Mouse (Mus musculus) cerebellum, adult 9-10 months (tissue): Measurements from ENCODE around the gene Gja10.

Experiments
- DNase-seq: peaks from one replicate; pipeline ENCODE4 v3.0.0; 2022

Gene Gja10

DNA sequence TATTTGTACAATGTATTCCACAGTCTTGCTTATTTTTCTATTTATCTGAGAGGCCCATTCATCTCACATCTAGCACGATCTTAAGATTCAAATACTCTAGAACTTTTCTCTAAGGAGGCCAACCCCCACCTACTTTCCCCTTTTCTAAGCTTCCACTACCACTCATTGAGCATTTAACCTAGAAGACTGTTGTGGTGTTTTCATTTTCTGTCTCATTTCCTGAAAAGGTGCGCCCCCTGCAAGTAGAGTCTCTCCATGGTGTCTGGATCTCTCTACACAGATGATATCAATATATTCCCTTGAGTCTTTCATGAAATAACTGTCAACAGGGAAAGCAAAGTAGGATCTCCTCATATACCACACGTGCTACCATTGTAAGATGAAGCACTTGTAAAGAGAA is at the start of gene Gja10:
TSS of gene Gja10 (minus strand) at position 101 of the 400 bp plus-strand sequence.
- no peak for DNase-seq

DNA sequence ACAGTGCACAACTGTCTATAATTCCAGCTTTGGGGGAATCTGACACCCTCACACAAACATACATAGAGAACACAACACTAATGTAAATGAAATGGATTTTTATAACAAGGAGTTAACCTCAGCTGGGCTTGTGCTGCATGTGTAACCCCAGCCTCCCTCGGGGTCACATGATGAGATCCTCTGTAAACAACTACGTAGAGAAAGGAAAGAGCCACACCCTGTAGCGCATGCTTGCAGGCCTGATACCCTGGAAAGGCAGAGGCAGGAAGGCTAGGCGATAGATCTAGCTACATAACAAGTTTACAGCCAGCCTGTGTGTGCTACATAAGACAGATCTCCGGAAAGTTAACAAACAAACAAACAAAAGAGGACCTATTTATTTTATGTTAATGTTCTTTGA is 49.1 kb upstream of the Gja10 start:
- DNase-seq, result no peak

DNA sequence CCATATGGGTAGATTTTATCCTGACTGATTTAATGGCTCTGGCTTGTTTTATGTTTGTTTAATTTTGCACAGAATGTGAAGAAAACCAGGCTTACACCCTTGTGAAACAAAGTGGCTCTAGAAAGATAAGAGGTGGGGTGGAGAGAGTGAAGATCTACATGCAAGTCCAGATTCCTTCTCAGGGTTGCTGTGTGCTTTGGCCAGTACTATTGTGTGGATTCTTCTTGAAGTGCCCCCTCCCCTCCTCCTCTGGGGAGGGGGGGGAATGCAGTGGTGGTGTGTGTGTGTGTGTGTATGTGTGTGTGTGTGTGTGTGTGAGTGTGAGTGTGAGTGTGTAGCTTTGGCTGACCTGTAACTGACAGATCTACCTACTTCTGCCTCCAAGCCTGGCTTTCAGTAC is 19.1 kb upstream of the Gja10 start:
- no peak for DNase-seq

DNA sequence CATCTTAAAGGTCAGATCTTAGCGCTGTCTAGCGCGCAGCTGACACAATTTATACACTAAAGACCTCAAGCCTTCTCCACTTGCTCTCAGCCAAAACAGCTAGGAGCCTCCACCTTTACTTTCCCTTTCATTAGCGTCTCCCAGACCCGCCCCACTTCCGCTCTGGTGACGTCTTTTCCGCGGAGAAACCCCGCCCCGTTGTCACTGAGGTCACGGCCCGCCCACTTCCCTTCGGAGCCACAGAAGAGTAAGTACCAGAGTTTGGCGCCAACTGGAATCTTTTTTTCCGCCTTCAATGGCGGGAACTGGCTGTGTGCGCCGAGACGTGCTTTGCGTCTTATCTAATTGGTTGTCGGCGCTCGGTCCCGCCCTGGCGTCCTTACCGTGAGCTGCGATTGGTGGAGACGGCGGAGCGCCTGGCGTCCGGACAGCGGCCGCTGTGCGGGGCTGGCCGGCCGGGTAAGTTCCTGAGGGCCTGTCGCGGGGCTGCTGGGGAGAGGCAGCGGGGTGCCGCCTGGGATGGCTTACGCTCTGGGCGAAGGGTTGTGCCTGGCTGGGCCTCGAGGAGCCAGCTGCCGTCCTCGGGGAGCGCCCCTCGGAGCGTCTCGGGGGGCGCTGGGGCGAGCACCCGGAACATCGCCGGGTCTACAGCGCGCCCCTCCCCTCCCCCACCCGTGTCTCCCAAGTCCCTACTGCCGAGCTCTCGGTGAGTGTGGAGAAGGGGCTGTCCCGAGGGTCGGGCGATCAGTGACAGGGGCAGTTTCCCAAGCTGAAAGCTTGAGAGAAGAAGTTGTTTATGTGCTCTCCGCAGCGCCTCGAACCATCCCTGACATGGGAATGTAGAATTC is 12.7 kb upstream of the Gja10 start, which contains the start of gene Casp8ap2:
TSS of gene Casp8ap2 (plus strand) at position 418 of the 848 bp plus-strand sequence.
- DNase-seq, result peak; percentile 100

DNA sequence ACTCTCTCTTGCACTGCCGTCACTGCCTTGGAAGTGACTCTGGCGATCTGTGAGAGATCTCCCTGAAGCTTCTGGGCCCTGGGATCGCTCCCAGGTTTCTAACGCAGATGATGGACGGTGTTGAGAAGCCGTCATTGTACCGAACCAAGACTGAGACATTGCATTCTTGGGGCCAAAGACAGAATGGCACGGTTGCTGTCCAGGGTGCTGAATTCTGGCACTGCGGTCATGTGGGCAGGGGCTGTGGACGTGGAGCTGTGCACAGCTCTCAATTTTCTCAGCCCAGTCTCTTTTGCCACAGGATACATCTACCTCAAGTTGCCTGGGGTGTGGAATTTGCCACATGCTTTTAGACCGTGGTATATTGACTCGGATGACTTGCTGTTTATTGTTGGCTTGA is 1.4 kb downstream of the Gja10 start:
- no peak for DNase-seq

DNA sequence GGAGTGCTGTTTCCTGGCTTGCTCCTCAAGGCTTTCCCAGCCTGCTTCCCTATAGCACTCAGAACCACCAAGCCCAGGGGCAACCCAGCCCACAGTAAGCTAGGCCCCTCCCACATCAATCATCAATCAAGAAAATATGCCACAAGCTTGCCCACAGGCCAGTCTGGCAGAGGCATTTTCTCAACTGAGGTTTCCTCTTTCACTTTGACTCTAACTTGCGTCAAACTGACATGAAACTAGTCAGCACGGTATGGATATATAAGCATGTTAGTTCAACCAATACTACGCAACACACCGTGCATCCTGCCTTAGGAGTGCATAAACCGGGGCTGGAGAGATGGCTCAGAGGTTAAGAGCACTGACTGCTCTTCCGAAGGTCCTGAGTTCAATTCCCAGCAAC is 14.3 kb downstream of the Gja10 start:
- no peak for DNase-seq

DNA sequence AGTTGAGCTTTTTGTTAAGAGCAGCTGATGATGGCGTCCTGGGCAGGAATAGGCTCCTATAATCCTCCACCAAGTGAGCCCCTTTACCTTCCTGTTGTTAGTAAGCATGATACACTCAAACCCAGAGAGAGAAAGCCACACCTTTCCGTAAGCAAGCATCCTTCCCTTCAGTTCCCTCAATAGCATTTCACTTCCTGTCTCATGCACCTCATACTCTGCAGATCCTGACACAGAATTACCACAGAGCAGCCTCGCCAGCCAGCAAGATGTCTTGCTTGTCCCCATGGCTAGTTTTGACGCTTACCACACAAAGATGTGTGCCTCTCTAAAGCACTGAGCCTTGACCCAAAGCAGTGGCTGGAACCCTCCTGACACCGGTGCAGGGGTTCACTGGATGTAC is 15.0 kb downstream of the Gja10 start:
- no peak for DNase-seq

DNA sequence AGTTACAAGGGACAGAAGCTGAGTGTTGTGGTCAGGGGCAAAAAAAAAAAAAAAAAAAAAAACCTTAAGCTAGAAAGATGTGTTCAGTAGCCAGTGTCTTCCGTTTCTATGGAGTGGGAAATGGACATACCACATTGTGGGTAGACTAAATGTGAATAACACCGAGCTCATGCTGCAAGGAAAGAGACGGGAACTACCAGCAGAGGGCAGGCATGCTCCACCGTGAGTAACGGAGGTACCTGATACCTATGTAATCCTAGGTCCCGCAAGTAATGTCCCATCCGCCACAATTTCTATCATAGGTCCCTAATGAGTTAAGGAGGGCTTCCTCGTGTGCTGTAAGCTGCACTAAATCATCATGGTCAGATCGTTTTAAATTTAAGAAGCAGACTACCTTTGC is 16.0 kb downstream of the Gja10 start:
- peak; percentile 55 for DNase-seq

DNA sequence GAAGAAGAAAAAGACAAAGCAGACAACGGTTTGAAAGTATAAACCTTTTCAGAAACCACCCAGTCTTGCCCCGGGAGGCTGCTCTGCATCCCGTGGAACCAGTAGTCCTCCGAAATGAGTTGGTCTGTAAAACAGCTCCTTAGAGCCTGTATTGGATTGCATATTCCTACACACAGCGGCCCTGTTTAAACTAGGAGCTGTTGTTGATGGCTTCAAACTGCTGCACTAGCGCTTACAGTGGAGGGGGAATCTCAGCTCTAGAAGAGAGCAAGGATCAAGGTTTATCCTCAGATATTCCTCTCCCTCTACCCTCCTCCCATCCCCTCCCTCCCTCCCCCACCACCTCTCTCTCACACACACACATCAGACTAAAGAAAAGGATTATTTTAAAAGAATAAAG is 18.4 kb downstream of the Gja10 start:
- no peak for DNase-seq

DNA sequence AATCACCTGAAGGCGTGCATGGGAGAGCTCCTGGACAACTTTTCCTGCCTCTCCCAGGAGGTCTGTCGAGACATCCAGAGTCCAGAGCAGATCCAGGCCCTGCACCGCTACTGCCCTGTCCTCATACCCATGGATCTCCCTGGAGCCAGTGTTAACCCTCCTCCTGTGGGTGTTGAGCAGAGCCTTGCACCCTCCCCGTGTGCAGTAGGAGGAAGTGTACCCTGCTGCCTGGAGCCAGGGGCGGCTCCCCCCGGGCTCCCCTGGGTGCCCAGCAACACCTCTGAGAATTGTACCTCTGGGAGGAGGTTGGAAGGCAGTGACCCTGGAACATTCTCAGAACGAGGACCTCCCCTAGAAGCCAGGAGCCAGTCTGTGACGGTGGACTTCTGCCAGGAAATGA is 22.7 kb downstream of the Gja10 start:
- DNase-seq, result no peak

DNA sequence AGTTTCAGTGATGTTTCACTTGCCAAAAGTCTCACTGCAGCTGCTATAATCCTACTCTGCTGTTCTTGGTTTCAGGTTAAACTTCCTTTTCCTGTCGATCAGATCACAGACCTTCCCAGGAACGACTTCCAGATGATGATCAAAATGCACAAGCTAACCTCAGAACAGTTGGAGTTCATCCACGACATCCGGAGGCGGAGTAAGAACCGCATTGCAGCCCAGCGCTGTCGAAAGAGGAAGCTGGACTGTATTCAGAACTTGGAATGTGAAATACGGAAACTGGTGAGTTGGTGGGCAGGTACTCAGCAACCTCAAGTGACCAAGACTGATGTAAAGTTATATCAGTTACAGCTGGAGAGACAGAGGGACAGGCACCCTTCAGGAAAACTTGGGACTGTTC is 27.4 kb downstream of the Gja10 start:
- no peak for DNase-seq

DNA sequence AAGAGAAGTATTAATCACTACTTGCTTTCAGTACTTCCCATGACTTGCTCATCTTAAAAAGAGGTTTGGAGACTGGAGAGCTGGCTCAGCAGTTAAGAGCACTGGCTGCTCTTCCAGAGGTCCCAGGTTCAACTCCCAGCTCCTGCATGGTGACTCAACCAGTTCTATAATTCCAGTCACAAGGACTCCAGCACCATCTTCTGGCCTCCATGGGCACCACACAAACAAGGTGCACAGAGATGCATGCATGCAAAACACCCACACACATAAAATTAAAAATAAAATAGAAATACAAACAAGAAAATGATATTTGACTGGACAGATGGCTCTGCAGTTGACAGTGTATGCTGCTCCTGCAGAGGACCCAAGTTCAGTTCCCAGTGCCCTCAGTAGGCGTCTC is 28.0 kb downstream of the Gja10 start:
- no peak for DNase-seq

DNA sequence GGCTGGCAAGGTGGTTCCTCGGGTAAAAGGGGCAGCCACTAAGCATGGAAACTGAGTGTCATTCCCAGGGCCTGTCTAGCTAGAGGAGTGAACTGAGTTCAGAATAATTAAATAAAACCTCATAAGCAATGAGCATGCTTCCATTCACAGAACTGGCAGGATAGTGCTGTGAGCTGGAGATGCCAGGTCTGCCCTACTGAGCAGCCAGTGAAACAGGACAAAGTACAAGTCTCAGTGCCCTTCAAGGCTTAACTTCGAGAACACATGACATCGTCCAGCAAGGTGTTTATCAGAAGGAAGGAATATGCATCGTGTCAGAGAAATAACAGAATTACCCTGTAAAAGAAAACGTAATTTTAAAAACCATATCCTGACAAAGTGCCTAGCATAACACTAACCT is 29.0 kb downstream of the Gja10 start:
- no peak for DNase-seq

DNA sequence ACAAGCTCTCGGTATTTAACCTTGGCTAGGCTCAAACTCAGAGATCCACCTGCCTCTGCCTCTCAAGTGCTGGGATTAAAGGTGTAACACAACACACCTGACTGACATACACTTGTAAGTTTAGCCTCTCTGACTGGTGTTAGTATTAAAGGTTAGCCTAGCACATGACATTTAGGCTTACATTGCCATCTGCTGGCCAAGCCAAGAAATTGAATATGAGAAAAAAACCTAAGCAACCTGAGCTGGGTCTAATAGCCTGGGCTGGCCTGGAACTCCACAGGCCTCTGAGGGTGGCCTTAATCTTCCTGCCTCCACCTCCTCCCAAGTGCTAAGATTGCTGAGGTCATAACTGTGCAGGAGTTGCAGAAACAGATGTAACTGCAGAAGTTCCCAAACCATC is 30.4 kb downstream of the Gja10 start:
- DNase-seq, result peak; percentile 70

DNA sequence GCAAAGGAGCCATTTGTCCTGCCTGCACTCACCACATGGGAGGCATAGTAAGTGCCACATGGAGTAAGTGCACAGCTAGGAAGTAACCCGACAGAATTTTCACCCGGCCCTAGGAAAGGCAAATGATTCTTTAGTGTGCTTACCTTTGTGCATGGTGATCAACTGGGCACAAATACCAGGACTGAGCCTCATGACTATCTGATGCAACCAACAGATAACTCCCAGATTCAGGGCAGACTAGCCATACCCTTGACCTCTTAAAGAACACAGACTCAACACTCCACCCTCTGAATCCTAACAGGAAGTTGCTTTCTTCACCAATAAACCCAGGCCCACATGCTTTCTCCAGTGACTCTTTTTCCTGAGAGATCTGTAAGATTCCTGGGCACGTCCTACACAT is 31.1 kb downstream of the Gja10 start:
- no peak for DNase-seq

DNA sequence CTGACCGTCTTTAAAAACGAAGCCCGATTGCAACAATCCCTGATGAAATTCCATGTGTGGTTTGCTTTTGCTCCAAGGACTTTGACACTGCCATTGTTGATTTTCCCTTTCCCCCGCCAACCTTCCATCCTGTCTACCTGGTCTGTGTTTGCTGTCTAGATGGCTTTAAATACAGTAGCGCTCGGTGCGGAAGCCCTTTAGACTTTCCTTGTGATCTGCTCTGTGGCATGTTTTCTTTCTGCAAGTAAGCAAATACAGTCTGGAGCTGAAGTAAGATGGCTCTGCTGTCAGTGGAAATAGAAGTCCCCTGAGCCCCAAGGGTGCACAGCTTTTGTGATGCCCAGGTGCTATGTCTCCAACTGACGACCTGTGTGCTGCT is 31.6 kb downstream of the Gja10 start:
- DNase-seq, result no peak

DNA sequence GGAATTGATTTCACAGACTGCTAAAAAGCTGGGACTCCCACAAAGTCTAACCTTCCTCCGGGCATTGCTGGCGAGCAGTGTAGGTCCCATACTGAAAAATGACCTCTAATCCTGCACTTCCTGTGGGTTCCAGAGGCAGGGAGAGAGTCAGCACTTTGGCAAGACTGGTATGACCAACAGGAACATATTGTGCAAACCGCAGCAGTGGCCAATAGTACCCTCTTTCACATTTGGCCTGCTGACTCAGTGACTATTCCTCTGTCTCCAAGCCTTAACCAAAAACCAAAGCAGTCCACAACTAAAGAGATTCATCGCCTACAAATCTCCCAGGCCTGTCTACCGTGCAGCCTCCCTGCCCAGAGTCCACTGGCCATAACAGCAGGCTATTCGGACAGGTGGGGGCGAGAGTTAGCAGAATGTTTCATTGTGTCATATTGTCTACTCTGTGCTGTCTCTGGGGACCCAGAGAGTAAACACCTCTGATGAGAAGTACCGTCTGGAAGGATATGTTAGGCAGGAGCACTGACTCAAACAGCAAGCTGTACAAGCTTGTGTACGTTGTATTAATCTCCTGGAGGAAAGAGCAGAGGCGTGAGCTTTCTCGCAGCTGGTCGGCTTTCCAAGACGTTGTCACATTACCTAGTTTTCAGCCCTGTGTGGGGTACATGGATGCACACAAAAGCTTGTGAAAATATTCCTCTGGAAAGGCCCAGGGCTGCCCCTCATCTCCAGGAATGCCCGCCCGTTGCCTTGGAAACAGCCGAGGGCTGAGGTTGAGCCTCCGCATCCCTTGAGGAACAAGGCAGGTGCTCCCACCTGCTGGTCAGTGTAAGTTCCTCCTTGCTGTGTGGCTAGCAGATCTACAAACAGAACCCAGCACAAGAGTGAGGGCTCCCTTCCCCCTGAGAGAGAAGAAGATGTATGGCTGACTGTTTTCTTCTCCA is 32.3 kb downstream of the Gja10 start:
- peak; percentile 33 for DNase-seq

DNA sequence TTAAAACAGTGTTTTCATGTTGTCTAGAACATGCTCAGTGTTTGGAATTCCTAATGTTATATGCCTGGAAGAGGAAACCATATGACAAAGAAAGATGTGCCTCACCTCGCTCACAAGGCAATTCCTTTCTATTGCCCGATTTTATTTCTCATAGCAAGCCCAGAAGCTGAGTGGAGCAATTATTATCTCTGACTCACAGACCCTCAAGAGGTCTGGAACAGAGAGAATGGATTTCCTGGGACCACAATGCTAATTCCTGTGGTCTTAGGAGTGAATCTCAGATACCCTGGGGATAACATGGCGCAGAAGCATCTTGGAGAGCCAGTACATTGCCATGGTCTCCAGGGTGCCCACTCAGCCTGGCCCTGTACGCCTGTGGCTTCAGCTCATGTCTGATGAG is 33.5 kb downstream of the Gja10 start:
- no peak for DNase-seq

DNA sequence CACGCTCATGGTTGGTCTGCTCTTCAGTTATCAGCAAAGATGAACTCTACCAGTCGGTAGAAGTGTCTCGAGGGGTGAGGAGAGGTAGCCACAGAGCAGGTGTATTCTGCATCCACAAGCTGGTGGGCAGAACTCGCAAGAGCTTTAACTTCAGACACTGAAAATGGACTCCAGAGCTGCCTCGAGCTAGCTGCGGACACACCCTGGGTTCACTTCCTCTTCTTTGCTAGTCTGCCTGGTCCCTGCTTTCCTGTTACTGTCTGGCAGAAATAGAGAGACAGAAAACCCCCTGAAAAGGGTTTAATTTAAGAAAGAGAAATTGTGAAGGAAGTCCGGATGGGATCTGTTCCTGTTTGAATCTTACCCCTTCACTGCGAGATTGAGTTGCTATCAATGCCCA is 37.6 kb downstream of the Gja10 start:
- DNase-seq, result no peak

DNA sequence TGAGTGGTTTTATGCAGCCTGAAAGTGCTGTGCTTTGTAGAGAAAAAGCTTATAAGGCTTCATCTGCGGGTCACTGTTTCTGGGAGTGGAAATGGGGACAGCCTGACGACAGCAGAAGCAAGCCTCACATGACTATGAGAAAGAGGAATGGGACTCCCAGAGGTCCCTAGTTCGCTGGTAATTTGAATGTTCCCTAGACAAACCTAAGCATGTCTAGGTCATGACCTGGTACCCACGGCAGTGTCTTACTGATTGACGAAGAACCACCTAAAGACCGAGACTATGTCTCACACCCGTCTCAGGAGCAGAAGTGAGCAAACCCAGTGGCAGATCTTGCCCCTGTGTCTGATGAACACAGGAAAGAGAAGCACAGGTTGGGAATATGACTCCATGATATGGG is 38.1 kb downstream of the Gja10 start:
- DNase-seq, result no peak

DNA sequence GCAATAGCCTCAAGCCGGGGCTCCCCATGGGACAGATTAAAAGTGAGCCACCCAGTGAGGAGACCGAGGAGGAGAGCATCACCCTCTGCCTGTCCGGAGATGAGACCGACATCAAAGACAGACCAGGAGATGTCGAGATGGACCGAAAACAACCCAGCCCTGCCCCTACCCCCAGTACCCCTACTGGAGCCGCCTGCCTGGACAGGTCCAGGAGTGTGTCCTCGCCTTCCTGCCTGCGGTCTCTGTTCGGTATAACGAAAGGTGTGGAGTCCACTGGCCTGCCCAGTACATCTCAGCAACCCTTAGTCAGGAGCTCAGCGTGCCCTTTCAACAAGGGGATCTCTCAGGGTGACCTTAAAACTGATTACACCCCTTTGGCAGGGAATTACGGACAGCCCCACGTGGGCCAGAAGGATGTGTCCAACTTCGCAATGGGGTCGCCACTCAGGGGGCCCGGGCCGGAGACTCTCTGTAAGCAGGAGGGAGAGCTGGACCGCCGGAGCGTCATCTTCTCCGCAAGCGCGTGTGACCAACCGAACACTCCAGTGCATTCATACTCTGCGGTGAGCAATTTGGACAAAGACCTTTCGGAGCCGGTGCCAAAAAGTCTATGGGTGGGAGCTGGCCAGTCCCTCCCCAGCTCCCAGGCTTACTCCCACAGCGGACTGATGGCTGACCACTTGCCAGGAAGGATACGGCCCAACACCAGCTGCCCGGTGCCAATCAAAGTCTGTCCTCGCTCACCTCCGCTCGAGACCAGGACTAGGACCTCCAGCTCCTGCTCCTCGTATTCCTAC is 40.0 kb downstream of the Gja10 start:
- DNase-seq, result no peak

DNA sequence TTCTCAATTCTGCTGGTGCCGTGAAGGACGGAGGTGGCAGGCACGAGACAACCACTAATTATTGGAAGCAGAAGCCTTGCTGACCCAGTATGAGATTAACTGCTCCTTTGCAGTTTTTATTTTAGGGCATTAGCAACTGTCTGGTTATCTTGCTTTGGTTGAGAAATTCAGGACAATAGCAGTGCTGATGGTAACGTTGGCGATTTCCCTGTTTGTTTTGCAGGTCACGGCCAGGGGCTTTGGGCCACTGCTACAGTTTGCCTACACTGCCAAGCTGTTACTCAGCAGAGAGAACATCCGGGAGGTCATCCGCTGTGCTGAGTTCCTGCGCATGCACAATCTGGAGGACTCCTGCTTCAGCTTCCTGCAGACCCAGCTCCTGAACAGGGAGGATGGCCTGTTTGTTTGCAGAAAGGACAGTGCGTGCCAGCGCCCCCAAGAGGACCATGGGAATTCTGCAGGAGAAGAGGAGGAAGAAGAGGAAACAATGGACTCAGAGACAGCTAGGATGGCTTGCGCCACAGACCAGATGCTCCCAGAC is 40.9 kb downstream of the Gja10 start:
- DNase-seq, result peak; percentile 75
